Comparison of ENCODE assay signal across 15 mouse cellular contexts in genomic region chr2:4582930-4583329, GRCm38 (mm10).
"Had no signal": no experiment of that assay in that cellular context is flagged by ENCODE, and none has a peak within 500 bp of the region (broad histone marks: within the 10 kb centered on the region; RNA-seq: fewer than 3 reads in every experiment).

No protein-coding gene starts in this region.

- DNase-seq: kidney, adult 8-10 months; kidney, postnatal 4 days; liver; liver, embryonic 13.5 days; liver, postnatal 0 days; lung, postnatal 14 days; retina, postnatal 1 day had no signal

- H3K27me3 ChIP-seq: liver, embryonic 13.5 days; lung, embryonic 15.5 days; megakaryocyte, embryonic 14.5 days; midbrain, embryonic 15.5 days; neural tube, embryonic 12.5 days had no signal

- H3K9me3 ChIP-seq: liver, embryonic 13.5 days; lung, embryonic 15.5 days; megakaryocyte, embryonic 14.5 days; midbrain, embryonic 15.5 days; neural tube, embryonic 12.5 days had no signal

- H3K4me1 ChIP-seq: midbrain, embryonic 15.5 days had no signal

- ATAC-seq: intestine, postnatal 0 days; liver, postnatal 0 days; midbrain, embryonic 15.5 days had no signal

- H3K27ac ChIP-seq: kidney, postnatal 0 days; liver, embryonic 13.5 days; lung, embryonic 15.5 days; macrophage; midbrain, embryonic 15.5 days; neural tube, embryonic 12.5 days had no signal

- H3K4me3 ChIP-seq: liver, embryonic 13.5 days; lung, embryonic 15.5 days; megakaryocyte, embryonic 14.5 days; midbrain, embryonic 15.5 days; neural tube, embryonic 12.5 days had no signal

- H3K9ac ChIP-seq: liver, embryonic 13.5 days; liver, postnatal 0 days; lung, embryonic 15.5 days; midbrain, embryonic 15.5 days; neural tube, embryonic 12.5 days had no signal

- H3K4me2 ChIP-seq: liver, embryonic 13.5 days; lung, embryonic 15.5 days; midbrain, embryonic 11.5 days; midbrain, embryonic 15.5 days; neural tube, embryonic 12.5 days had no signal
